Mouse (Mus musculus): Measurements from ENCODE around the gene Acads.
"Not testable (repeated sequence)": the region's sequence is repeated elsewhere in the genome, so short reads cannot be mapped to it uniquely, and the experiment has no call there.

Acads gene

DNA sequence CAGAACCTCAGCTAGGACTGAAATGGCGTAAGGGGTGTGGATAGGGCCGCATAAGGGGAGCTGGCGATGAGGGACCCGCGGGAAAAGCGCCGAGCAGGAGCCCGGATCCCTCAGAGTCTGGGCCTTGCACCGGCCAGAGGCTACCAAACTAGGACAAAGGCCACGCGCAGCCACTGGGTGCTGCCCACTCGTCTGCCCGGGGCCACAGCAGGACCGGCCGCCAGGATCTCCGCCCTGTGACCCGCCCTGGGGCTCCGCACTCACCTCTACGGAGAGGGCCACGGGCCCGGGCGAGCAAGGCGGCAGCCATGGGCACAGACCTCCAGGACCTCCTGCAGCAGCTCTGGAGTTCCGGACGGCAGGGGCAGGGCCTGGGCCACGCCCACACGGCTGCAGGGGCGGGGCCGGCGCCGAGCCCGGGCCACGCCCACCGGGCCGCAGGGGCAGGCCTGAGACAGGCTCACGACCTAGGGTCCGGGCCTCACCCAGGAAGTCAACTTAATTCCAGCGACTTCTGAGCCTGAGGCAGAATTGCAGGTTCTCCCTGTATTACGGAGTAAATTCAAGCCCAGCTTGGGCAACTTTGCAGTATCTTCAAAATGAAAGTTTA, at the start of gene Acads:
Acads (minus strand) TSS at position 386 of the 610 bp plus-strand sequence.
- DNase-seq (ENCODE audit: low read depth, low spot score) = peak; percentile 82

DNA sequence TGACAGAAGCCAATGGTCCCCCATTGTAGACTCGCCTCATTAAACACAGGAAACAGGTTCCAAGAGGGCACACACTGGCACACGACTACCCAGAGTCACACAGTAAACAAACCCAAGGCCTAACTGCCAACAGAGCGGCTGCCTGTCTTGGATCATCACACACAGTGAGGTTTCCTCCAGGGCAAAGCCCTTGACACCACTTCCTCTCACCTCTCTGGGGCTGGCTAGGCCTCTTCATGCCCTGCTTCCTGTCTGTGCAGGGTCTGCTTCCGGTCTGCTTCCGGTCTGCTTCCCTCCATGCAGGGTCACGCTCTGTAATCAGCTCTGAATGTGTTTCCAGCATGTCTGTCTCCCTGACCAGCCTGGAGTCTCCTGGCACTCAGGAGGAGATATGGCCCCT, 48.2 kb upstream of the Acads start:
- no peak for DNase-seq (ENCODE audit: low read depth, low spot score)

DNA sequence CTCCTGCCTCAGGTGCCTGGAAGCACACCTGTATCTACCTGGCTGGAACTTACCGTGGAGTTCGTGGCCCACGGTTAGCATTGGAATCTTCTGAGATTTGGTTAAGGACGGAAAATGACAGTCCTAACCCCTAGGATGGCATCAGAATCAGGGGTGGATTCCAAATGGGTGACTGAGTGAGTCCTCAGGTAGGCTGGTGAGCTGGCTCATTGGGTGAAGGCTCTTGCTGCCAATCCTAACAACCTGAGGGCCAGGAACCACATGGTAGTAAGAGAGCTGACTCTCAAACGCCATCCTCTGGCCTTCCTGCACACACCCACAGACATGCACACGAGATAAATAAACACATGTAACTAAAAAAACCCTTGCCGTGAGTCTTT, 47.7 kb upstream of the Acads start:
- no peak for DNase-seq (ENCODE audit: low read depth, low spot score)

DNA sequence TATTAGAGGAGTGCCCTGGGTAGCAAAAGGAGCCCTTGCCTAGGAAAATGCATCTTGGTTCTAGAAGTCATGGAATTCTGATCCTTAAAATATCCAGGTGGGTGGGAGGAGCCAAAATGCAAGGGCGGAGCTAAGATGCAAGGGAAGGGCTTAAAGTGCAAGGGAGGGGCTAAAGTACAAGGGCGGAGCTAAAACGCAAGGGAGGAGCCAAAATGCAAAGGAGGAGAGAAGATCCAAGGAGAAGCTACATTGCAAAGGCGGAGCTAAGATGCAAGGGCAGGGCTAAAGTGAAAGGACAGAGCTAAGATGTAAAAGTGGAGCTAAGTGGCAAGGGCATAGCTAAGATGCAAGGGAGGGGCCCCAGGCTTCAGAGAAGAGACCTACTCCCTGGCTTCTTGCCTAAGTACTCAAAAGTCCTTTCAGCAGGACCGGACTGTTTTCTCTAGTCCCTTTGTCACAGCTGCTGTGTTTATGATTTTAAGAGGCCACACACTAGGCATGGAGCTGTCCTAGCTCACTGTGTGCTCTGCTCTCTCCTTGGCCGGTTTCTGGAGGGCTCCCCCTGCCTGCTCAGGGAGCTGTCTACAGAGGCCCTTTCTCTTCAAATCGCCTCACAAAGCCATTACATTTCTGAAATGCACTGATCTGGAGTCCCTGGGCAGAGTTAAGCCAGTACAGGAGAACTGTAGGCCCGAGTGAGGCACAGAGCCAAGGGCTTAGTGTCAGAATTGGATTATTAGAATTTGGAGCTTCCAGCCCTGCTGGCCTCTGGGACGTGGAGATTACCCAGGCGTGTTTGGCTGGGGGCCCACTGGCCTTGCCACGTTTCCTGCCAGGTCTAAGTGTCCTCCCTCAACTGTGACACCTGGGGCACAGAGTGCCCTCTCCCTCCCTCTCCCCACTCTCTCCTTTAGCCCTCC, 47.0 kb upstream of the Acads start:
- DNase-seq (ENCODE audit: low read depth, low spot score) = peak; percentile 97

DNA sequence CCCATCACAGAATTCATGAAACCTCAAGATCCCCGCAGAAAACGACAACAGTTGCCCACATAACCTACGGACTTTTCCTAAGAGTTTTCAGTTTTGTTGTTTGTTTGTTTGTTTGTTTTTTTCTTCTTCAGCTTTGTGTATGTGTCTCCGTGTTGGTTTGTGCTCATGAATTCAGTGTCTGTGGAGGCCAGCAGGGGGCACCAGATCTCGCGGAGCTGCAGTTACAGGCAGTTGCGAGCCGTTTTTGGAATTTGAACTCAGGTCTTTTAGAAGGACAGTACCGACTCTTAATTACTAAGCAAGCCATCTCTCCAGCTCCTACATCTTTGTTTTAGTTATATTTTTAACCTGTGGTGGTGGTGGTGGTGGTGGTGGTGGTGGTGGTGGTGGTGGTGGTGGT, 46.2 kb upstream of the Acads start:
- DNase-seq (ENCODE audit: low read depth, low spot score) = peak; percentile 71

DNA sequence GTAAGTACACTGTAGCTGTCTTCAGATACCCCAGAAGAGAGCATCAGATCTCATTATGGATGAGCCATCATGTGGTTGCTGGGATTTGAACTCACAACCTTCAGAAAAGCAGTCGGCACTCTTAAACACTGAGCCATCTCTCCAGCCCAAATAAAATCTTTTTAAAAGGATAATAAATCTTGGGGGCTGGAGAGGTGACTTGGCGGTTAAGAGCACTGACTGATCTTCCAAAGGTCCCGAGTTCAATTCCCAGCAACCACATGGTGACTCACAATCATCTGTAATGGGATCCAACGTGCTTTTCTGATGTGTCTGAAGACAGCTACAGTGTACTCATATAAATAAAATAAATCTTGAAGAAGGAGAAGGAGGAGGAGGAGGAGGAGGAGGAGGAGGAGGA, 45.3 kb upstream of the Acads start:
- DNase-seq (ENCODE audit: low read depth, low spot score) = not testable (repeated sequence)

DNA sequence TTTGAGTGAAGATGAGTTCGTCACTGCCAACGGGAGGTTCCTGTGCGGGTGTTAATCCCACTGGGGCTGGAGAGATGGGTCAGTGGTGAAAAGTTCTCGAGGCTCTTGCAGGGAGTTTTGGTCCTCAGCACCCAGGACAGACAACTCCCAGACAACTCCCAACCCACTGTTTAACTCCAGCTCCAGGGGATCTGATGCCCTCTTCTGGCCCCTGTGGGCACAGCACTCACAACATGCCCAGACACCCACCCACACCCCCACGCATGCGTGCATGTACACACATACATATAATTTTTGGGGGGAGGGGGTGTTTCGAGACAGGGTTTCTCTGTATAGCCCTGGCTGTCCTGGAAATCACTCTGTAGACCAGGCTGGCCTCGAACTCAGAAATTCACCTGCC, 44.4 kb upstream of the Acads start:
- peak; percentile 90 for DNase-seq (ENCODE audit: low read depth, low spot score)

DNA sequence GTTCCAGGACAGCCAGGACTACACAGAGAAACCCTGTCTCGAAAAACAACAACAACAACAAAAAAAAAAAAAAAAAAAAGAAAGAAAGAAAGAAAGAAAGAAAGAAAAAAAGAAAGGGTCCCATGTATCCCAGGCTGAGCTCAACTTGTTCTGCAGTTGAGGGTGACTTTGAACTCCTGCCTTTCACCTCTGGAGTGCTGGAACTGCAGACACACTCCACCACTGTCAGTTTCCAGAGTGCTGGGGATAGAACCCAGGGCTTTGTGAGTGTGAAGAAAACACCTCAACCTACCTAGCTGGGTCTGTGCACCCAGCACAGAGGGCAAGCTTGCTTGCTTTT, 42.8 kb upstream of the Acads start:
- DNase-seq (ENCODE audit: low read depth, low spot score) = not testable (repeated sequence)

DNA sequence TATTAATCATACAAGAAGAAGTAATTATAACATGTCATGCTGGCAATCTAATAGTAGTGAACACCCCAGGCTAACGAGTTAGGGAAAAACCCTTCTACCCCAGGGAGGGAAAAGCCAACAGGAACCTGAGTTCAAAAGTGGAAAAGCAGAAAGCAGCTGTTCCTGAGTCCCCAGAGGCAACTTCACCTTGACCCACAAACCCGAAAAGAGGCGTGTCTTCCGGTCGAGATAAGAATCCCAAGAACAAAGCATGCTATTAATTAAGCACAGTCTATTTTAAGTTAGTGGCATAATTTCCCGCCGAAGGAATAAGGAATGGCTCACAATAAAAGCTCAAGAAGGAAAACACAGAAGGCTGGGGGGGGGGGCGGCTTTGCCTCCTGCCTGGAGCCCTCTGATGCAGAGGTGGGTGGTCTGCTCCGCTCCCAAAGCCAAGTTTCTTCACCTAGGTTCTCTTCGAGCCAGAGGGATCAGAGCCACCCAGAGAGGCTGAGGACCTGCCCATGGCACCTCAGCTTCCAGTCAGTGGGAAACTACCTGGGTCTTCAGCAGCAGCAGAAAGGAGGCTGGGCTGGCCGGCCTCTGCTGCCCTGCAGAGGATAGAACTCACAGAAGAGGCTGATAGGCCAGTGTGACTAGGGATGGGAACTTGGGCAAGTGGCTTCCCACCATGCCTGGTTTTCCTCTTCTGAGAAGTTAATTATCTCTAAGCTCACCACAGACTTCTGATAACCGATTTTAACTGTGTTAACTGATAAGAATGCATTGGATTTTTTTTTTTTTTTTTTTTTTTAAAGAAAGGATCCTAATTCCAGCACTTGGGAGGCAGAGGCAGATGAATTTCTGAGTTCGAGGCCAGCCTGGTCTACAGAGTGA, 42.2 kb upstream of the Acads start:
- DNase-seq (ENCODE audit: low read depth, low spot score) = no peak

DNA sequence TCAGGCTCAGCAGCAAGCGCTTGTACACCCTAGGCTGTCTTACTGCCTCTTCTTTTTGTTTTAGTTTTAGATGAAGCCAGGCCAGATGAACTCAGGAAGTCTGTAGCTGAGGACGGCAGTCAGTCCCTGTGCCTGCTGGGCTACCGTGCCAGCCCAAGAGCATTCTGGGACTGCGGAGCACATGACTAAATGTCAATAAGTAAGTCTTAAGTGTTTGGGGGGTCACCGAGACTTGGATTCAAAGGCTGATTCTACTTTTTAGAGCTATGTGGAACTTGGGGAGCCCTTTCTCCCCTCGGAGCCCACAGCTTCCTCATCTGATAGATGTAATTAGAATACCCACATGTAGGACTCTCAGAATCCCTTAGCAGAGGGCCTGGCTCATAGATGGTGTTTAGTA, 41.5 kb upstream of the Acads start:
- DNase-seq (ENCODE audit: low read depth, low spot score) = no peak

DNA sequence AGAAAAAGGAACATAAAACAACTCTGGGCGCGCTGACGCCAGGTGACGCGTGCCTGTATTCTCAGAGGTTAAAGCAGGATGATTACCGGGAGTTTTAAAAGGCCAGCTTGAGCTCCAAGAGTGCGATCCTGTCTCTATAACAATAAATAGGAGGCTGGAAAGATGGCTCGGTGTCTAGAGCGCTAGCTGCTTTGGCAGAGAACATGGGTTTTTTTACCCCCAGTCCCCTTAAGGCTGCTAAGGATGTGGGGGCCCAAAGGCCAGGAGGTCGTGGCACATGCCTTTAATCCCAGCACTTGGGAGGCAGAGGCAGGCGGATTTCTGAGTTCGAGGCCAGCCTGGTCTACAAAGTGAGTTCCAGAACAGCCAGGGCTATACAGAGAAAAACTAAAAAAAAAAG, 40.0 kb upstream of the Acads start:
- DNase-seq (ENCODE audit: low read depth, low spot score) = no peak

DNA sequence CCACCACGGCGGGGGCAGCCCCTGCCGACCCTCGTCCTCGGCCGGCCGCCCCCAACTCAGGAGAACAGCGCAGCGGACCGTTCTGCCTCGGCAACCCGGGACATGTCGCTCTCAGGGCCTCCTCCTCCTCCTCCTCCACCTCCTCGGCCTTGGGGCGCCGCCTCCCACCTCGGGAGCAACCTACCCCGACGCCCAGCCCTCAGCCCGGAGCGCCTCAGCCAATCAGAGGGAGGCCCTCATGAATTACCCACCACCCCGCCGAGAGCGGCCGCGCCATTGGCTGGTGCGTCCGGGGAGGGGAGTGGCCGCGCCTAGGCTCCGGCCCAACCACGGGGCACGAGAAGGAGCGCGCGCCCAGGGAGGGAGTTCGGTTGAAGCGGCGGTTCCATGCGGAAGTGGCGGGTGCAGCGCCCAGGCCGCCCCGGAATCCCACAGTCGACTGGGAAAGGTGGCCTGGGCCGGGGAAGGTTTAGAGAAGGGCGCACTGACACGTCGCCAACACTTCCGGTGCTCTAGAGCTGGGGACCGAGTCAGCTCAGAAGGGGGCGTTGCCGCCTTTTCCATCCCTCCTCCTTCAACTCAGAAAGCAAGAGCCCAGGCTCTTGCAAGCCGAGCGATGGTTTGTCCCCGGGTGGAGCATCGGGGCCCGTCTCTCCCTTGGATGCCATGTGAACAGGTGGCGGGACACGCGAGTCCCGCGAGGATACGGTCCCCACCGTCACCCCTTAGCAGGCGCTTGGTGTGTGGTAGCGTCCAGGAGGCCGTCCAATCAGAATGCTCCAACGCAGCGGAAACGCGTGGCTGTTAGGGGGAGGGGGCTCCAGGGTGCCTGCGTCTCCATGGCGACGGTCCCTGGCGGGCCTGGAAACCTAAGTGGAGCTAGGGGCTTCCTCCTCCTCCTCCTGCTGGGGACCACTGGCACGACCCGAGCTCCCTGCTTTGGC, 39.2 kb upstream of the Acads start, which contains the start of gene Mlec:
Mlec (minus strand) TSS at position 140 of the 944 bp plus-strand sequence.
- peak; percentile 98 for DNase-seq (ENCODE audit: low read depth, low spot score)

DNA sequence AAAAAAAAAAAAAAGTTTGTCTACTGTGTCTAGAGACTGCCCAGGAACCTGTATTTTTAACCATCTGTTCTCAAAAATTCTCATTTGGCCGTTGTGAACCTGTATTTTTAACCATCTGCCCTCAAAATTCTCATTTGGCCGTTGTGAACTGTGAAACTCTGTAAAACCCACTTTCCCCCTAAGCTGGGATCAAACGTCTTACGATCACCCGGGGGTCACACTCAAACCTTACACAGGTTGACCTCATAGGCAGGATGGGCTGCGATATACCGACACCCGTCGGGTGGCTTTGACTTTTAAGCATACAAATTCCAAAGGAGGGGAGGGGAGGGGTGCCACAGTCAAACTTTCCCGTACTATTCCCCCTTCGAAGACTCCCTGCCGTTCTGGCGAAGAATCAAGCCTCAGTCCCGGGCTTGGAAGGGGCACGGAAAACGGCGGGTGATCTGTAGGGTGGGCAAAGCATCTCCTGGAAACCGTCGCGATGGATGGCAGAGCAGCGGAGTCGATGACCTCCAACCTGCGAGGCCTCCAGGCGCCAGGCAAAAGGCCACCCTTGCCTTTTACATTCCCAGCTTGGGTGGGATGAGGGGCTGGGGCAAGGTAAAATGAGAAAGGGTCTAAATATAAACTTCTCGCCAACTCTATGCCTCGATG, 37.9 kb upstream of the Acads start:
- DNase-seq (ENCODE audit: low read depth, low spot score) = peak; percentile 64

DNA sequence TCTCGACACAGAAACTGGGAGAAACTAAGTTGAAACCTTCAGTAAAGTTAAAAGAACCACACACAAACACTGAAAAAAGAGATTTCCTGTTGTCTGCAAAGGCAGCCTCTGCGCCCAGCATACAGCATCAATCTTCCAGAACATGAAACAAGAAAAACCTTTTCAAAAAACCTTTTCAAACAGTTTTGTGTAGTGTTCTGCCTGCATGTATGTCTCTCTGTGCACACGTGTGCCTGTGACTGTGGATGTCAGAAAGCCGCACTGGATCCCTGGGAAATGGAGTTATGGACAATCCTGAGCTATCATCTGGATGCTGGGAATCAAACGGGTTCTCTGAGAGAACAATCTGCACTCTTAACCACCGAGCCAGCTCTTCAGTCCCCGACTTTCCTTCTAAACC, 37.3 kb upstream of the Acads start:
- DNase-seq (ENCODE audit: low read depth, low spot score) = no peak

DNA sequence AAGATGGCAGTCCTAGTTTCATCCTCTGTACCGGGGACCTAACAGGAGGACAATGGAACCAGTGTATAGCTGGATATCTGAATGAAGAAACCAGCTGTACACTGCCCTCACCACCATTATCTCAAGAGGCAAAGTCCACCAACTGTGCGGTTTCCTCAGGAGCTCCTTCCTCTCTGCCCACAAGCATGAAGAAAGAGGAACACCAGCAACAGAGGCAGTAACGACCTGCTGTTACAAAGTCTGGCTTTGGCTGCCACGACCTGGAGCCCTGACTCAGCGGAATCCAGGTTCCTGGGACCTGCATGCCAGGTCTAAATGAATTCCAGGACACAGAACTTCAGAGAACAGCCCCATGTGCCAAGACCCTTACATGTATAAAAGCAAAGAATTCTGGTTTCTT, 36.7 kb upstream of the Acads start:
- no peak for DNase-seq (ENCODE audit: low read depth, low spot score)

DNA sequence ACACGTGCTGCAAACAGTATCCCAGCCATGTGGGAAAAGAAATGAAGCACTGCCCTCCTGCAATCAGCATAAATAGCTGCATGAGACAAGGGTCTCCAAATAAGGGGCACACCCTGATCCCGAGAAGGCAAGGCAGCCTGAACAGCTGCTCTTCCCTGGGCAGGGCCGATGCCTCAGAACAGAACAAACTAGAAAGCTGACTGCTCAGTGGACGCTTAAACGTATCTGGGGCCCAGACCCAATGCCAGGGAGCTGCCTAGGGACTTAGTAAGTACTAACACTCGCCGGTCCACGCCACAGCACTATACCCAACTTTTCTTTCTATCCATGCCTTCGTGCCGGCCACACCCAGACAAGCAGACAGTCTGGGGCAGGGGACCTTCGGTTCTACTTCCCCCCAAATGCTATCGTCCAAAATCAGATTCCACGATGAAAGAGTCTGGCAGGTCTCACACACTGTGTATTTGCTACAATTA, 36.0 kb upstream of the Acads start:
- peak; percentile 69 for DNase-seq (ENCODE audit: low read depth, low spot score)

DNA sequence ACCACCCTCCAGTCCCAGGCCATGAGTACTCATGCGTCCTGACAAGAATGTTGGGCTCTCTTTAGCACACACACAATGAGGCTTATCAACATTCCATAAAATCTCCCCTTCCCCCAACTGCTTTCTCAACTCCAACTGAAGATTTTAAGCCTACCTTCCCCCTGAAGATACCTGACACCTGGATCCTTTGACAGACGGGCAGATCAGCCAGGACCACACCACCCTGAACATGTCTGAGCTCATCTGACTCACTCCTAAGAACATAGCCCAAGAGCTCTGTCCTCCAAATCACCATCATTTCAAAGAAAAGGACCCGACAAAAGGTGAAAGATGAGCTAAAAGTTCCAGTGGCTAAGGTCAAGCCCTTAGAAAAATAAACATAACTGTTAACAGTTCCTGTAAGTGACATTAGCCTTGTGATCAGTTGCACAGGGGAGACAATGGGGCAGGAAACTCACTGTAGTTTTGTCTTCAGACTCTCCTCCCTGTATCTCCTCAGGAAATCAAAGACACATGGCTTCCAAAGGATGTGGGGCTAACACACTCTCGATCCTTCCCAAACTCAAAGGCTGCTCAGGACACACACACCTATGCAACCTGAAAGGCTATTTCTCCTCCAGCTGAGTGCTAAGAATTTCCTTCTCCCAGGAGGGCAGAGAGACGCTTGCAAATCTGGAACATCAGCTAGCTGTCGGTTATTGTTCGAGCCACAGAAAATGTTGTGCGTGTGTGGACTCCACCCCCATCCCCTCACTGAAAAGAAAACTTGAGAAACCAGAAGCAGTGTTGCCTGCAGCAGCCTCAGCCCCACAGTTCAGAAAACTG, 33.2 kb upstream of the Acads start:
- DNase-seq (ENCODE audit: low read depth, low spot score) = peak; percentile 52

DNA sequence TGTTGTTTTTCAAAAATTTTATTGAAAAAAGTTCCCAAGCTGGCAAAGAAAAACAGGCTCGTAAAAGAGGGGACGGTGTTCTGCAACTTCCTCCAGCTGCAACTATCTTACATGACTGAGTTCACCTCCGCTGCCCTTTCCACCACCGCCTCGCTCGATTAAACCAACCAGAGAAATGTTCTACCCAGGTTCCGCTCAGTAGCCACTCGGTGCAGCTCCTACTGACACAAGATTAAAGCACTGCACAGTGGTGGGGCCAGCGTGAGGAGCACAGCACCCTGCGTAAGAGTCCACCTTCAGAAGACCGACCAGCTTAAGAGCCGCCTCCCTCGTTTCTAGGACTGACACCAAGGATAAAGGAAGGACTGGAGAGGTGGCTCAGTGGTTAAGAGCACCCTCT, 32.3 kb upstream of the Acads start:
- DNase-seq (ENCODE audit: low read depth, low spot score) = no peak

DNA sequence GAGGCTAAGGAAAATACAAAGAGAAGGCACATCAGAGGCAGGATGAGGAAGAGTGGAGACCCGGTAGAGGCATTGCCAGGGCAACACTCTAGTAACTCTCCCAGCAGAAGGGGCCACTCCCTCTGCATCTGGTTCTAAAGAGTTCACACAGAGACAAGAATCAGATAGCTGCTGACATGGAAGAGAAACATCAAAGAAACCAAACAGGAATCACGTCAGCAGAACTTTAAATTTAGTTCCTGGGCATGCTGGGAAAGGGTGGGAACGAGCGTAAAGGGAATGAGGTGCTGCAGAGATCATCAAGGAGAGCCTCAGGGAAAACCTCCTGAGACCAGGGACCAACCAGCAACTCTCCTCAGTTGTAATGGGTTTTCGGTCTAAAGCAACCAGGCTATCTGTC, 31.8 kb upstream of the Acads start:
- DNase-seq (ENCODE audit: low read depth, low spot score) = no peak
